Mouse (Mus musculus) layer of hippocampus, adult 2 months (tissue): ENCODE data around the gene Plcl2. TPM values are rescaled to one million over a fixed set of nuclear protein-coding genes. Genes with fewer than 3 reads are reported as not detected.

ENCODE experiments used
- DNase-seq, 2 experiments: peaks; one replicate each; pipeline ENCODE4 v3.0.0; 2022; ENCODE audit warnings: low spot score in 2 of 2
- H3K27ac ChIP-seq: fragments of 200-600 bp; 2 replicates; pipeline ENCODE4 v1.8.1; 2022
- H3K4me3 ChIP-seq: fragments of 200-600 bp; 2 replicates; pipeline ENCODE4 v1.8.1; 2022; ENCODE audit warnings: mild to moderate bottlenecking
- CTCF ChIP-seq: fragments of 200-600 bp; conservative IDR thresholded peaks from 2 replicates; pipeline ENCODE4 v1.8.1; 2022; ENCODE audit warnings: antibody characterized with exemption, mild to moderate bottlenecking, moderate library complexity
- total RNA-seq, 2 experiments: library from RNA; stranded (reverse); gene quantifications; 2 replicates each; pipeline ENCODE4 v1.2.3; 2021

The Plcl2 gene
- total RNA-seq, 2 experiments from 2014 or later: 55.1 to 58.0 TPM

DNA sequence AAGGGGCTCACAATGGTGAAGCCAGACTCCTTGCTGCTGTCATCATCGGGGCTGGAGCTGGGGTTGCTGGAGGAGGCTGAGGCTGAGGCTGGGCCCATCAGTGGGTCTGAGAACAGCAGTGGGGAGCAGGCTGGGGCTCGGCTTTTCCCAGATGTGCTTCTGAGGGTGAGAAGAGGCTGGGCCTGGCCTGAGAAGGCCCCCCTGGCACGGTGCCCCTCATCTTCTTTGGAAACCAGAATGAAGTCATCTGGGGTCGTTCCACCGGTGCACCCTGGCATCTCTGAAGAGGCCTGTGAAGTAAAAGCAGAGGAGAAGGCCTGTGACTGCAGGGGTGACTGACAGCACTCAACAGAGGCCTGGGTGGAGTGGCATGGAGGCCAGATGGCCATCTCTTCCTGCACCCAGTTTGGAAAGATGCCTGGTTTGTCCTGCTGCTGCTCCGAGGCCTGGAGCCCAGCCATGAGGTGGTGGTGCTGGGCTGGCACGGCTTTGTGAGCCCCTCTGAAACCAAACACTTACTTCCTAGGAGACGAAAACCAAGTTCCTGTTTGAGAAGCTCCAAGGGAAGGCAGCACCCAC is 226.8 kb downstream of the Plcl2 start:
- no peak for TF ChIP-seq CTCF
- Histone ChIP-seq H3K27ac (peak overlapping the region; percentile 64), H3K4me3 (no peak overlapping the region)
- DNase-seq: no peak

DNA sequence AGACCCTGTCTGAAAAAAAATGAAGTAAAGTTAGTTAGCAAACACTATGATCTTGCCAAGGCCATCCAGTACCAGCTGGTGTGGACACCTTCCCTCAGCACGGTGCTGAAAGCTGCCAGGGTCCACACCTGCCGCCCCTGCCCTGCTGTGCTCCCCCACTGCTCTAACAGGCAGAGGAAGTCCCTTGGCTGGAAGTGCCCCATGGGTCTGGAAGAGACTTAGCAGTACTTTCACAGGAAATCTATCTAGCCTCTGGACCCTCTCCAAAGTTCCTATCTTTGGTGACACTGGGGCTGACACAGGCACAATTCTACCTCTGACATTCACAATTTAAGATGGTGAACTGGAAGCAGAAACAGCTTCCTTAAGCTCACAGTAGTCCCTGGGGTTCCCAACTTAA is 227.9 kb downstream of the Plcl2 start:
- Histone ChIP-seq H3K27ac (peak overlapping the region; percentile 64; the same call in 1 of the 2 replicates), H3K4me3 (no peak overlapping the region)
- TF ChIP-seq CTCF: no peak
- DNase-seq: no peak

Other genes with a start within 250 kb of the Plcl2 start
- gene Dazl, start 215.8 kb upstream of the Plcl2 start, total RNA-seq: 1 to 10 TPM; 4.6 to 5.9 TPM